Mouse (Mus musculus): ENCODE measurements around the gene Traf3ip2. TPM values are rescaled to one million over a fixed set of nuclear protein-coding genes. Genes with fewer than 3 reads are reported as not detected.

Gene Traf3ip2
- 93.5 TPM for polyA plus RNA-seq (2017; shearing (Covaris generic))

GRCm38 (mm10) chr10:39612633-39612988, at the start of gene Traf3ip2:
TSS of gene Traf3ip2 (plus strand) at chr10:39612934.

Other genes starting within 250 kb of the Traf3ip2 start
- gene Fyn, start 244.1 kb upstream of the Traf3ip2 start, polyA plus RNA-seq (2017; shearing (Covaris generic)): 534 TPM
- 13.6 TPM for gene Rev3l, start 119.2 kb downstream of the Traf3ip2 start, polyA plus RNA-seq (2017; shearing (Covaris generic))